32 mouse cellular contexts compared by ENCODE assay signal in genomic region chr6:97950882-97951245, GRCm38 (mm10).
DNase-seq lines count a peak whose midpoint lies in the region; ATAC-seq and TF ChIP-seq lines count a peak whose summit lies in the region.
"Had no signal": no experiment of that assay in that cellular context is flagged by ENCODE, and none has a peak within 500 bp of the region (broad histone marks: within the 10 kb centered on the region; RNA-seq: fewer than 3 reads in every experiment).

No protein-coding gene starts in this region.

- peak; percentile 15; the same call in 1 of the 2 replicates for ATAC-seq in forebrain, embryonic 11.5 days (replicated peaks; ENCODE audit: low FRiP score)
- no peak for ATAC-seq in forebrain, postnatal 0 days
- ATAC-seq in forebrain, embryonic 14.5 days = peak; percentile 54; the same call in 1 of the 2 replicates
- ATAC-seq in limb, embryonic 12.5 days (ENCODE audit: insufficient number of reproducible peaks, insufficient read depth, low FRiP score, low TSS enrichment, low read depth) = no peak
- ATAC-seq: hindbrain, postnatal 0 days; inflammation-experienced regulatory T-cells, adult 6 months; intestine, embryonic 16.5 days had no signal

- WGBS in forebrain, embryonic 11.5 days = 28% methylated on average over 2 of the region's 2 CpGs
- 16% methylated on average over 2 of the region's 2 CpGs for WGBS in forebrain, postnatal 0 days
- 4% methylated on average over 2 of the region's 2 CpGs for WGBS in forebrain, embryonic 14.5 days
- 58% methylated on average over 2 of the region's 2 CpGs for WGBS in limb, embryonic 12.5 days

- peak overlapping the region; percentile 37; the same call in 1 of the 2 replicates for H3K27ac ChIP-seq in forebrain, embryonic 11.5 days (ENCODE audit: low read depth, low read length)
- no peak overlapping the region for H3K27ac ChIP-seq in forebrain, postnatal 0 days (ENCODE audit: low read depth, low read length)
- no peak overlapping the region for H3K27ac ChIP-seq in forebrain, embryonic 14.5 days (ENCODE audit: low read depth, low read length)
- H3K27ac ChIP-seq in limb, embryonic 12.5 days = peak overlapping the region; percentile 50; the same call in 1 of the 2 replicates
- no peak overlapping the region for H3K27ac ChIP-seq in layer of hippocampus, adult 2 months
- H3K27ac ChIP-seq: embryonic facial prominence, embryonic 10.5 days; embryonic facial prominence, embryonic 13.5 days; heart, embryonic 15.5 days; hindbrain, embryonic 14.5 days; hindbrain, postnatal 0 days had no signal

- intact Hi-C loops in left cerebral cortex, postnatal 14 days (cut with DNase I) = no loop called here

- no peak overlapping the region for H3K9ac ChIP-seq in forebrain, embryonic 11.5 days (ENCODE audit: low read length)
- H3K9ac ChIP-seq in forebrain, postnatal 0 days = no peak overlapping the region
- no peak overlapping the region for H3K9ac ChIP-seq in forebrain, embryonic 14.5 days (ENCODE audit: low read length)
- H3K9ac ChIP-seq in limb, embryonic 12.5 days (replicated peaks) = no peak overlapping the region
- H3K9ac ChIP-seq: embryonic facial prominence, embryonic 13.5 days; heart, embryonic 12.5 days; heart, embryonic 15.5 days; hindbrain, embryonic 14.5 days had no signal

- no peak overlapping the region for H3K4me3 ChIP-seq in forebrain, embryonic 11.5 days (ENCODE audit: low read depth, low read length)
- H3K4me3 ChIP-seq in forebrain, postnatal 0 days (ENCODE audit: low read depth, low read length) = no peak overlapping the region
- no peak overlapping the region for H3K4me3 ChIP-seq in forebrain, embryonic 14.5 days (ENCODE audit: low read depth, low read length)
- no peak overlapping the region for H3K4me3 ChIP-seq in limb, embryonic 12.5 days (replicated peaks)
- H3K4me3 ChIP-seq in layer of hippocampus, adult 2 months = no peak overlapping the region
- H3K4me3 ChIP-seq: embryonic facial prominence, embryonic 10.5 days; embryonic facial prominence, embryonic 13.5 days; erythroblast, embryonic 14.5 days; heart, embryonic 12.5 days; heart, embryonic 15.5 days had no signal

- no peaks in the 10 kb centered on the region for H3K9me3 ChIP-seq in forebrain, embryonic 11.5 days (ENCODE audit: control insufficient read depth, low read length)
- H3K9me3 ChIP-seq in forebrain, postnatal 0 days (ENCODE audit: low read length) = no peaks in the 10 kb centered on the region
- H3K9me3 ChIP-seq in forebrain, embryonic 14.5 days (replicated peaks; ENCODE audit: control insufficient read depth, low read length) = no peaks in the 10 kb centered on the region
- H3K9me3 ChIP-seq in limb, embryonic 12.5 days = no peaks in the 10 kb centered on the region
- H3K9me3 ChIP-seq: embryonic facial prominence, embryonic 10.5 days; embryonic facial prominence, embryonic 13.5 days; heart, embryonic 12.5 days; heart, embryonic 15.5 days had no signal

- H3K4me1 ChIP-seq in forebrain, embryonic 11.5 days (replicated peaks; ENCODE audit: control insufficient read depth, insufficient read depth, low read length) = peaks cover 7% of the 10 kb centered on the region; the same call in 1 of the 2 replicates
- H3K4me1 ChIP-seq in forebrain, postnatal 0 days (ENCODE audit: insufficient read depth) = no peaks in the 10 kb centered on the region
- peaks cover 20% of the 10 kb centered on the region for H3K4me1 ChIP-seq in forebrain, embryonic 14.5 days (ENCODE audit: control insufficient read depth, insufficient read depth, low read length)
- peaks cover 27% of the 10 kb centered on the region for H3K4me1 ChIP-seq in limb, embryonic 12.5 days (replicated peaks)

- H3K27me3 ChIP-seq in forebrain, embryonic 11.5 days (ENCODE audit: control insufficient read depth, insufficient read depth, low read length) = peaks cover 6% of the 10 kb centered on the region; the same call in 1 of the 2 replicates
- H3K27me3 ChIP-seq in forebrain, postnatal 0 days (ENCODE audit: insufficient read depth, low read length) = no peaks in the 10 kb centered on the region
- 0 out of 2 replicates have a peak, but pooled peaks cover 3% of the 10 kb centered on the region for H3K27me3 ChIP-seq in forebrain, embryonic 14.5 days (replicated peaks; ENCODE audit: control insufficient read depth, insufficient read depth, low read length)
- no peaks in the 10 kb centered on the region for H3K27me3 ChIP-seq in limb, embryonic 12.5 days
- H3K27me3 ChIP-seq: CH12.LX; embryonic facial prominence, embryonic 13.5 days; heart, embryonic 12.5 days; heart, embryonic 15.5 days had no signal

- TF ChIP-seq CTCF in forebrain, postnatal 0 days (IDR thresholded peaks at IDR 0.05; ENCODE audit: low read depth) = no peak
- no peak for TF ChIP-seq CTCF in layer of hippocampus, adult 2 months (conservative IDR thresholded peaks at IDR 0.05)

- H3K36me3 ChIP-seq in forebrain, embryonic 11.5 days (ENCODE audit: control insufficient read depth, insufficient read depth, low read length) = no peaks in the 10 kb centered on the region
- H3K36me3 ChIP-seq in forebrain, postnatal 0 days (ENCODE audit: insufficient read depth) = no peaks in the 10 kb centered on the region
- H3K36me3 ChIP-seq in forebrain, embryonic 14.5 days (ENCODE audit: control insufficient read depth, insufficient read depth, low read length) = no peaks in the 10 kb centered on the region
- no peaks in the 10 kb centered on the region for H3K36me3 ChIP-seq in limb, embryonic 12.5 days
- H3K36me3 ChIP-seq: embryonic facial prominence, embryonic 10.5 days; embryonic facial prominence, embryonic 13.5 days; G1E; heart, embryonic 12.5 days had no signal

- DNase-seq in forebrain, embryonic 11.5 days (ENCODE audit: low spot score) = no peak
- DNase-seq in forebrain, postnatal 0 days = no peak
- no peak for DNase-seq in forebrain, embryonic 14.5 days (ENCODE audit: low spot score)
- peak; percentile 15 for DNase-seq in retina, postnatal 1 day
- no peak for DNase-seq in layer of hippocampus, adult 2 months (ENCODE audit: low spot score in 2 of 2)
- DNase-seq in left cerebral cortex, postnatal 14 days (ENCODE audit: low spot score in 2 of 2) = no peak
- no peak for DNase-seq in heart, adult 9 months (ENCODE audit: low spot score in 2 of 2)
- DNase-seq: adrenal gland, adult 8-10 months; adrenal gland, postnatal 25 days; B cell, adult 2 months; cerebellum, adult 11-12 months; cerebellum, adult 8-10 months; cerebellum, postnatal 10 days; cerebellum, postnatal 36 days; embryo, embryonic 11 days; gastrocnemius, postnatal 25 days; heart, adult 18-20 months; heart, postnatal 14 days; heart, postnatal 4 days; kidney, adult 2 months had no signal

- H3K4me2 ChIP-seq in forebrain, embryonic 11.5 days (ENCODE audit: low read depth, low read length, severe bottlenecking) = no peak overlapping the region
- no peak overlapping the region for H3K4me2 ChIP-seq in forebrain, postnatal 0 days (ENCODE audit: low read depth)
- no peak overlapping the region for H3K4me2 ChIP-seq in forebrain, embryonic 14.5 days (ENCODE audit: low read length)
- H3K4me2 ChIP-seq in limb, embryonic 12.5 days = no peak overlapping the region
- H3K4me2 ChIP-seq: embryonic facial prominence, embryonic 13.5 days; heart, embryonic 12.5 days; heart, embryonic 15.5 days; hindbrain, embryonic 14.5 days had no signal

Comparison
In these comparisons a context has a peak if more than half of its experiments do, and no peak if none do; other contexts are left out.
1. ATAC-seq: peak in forebrain, embryonic 11.5 days (single experiment) and forebrain, embryonic 14.5 days (single experiment); none in forebrain, postnatal 0 days (single experiment) and limb, embryonic 12.5 days (single experiment).
2. H3K27ac ChIP-seq: peak in forebrain, embryonic 11.5 days (single experiment) and limb, embryonic 12.5 days (single experiment); none in forebrain, postnatal 0 days (single experiment), forebrain, embryonic 14.5 days (single experiment) and layer of hippocampus, adult 2 months (single experiment).